In the genomic region with DNA sequence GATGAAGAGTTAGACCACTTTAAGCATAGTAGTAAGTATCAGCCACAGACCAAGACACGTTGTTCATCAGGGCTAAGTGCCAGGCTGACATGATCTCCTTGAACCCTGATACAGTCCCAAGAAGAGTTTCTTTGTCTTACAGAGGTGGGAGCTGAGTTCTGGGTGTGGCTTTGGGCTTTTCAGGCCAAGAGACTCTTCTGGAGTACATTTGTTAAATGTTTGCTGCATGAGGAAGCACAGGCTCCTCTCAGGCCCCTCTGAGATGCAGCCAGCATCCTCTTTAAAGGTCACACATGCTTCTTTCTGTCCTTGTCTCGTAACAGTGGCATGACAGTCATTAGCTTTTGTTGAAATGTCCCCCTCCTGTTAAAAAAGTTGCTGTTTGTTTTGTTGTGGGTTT, we compare ENCODE assay signal across 24 mouse cellular contexts. TPM values are rescaled to one million over a fixed set of nuclear protein-coding genes. Genes with fewer than 3 reads are reported as not detected.
DNase-seq lines count a peak whose midpoint lies in the region; ATAC-seq and TF ChIP-seq lines count a peak whose summit lies in the region.
"Had no signal": no experiment of that assay in that cellular context is flagged by ENCODE, and none has a peak within 500 bp of the region (broad histone marks: within the 10 kb centered on the region; RNA-seq: fewer than 3 reads in every experiment).

No protein-coding gene starts in this region.

- H3K9ac ChIP-seq in heart, adult 2 months (ENCODE audit: low read depth, low read length) = no peak overlapping the region
- H3K9ac ChIP-seq: embryonic facial prominence, embryonic 12.5 days; forebrain, embryonic 12.5 days; forebrain, postnatal 0 days; heart, embryonic 15.5 days; hindbrain, embryonic 12.5 days had no signal

- peaks cover 2% of the 10 kb centered on the region; the same call in 1 of the 2 replicates for H3K36me3 ChIP-seq in heart, adult 2 months (ENCODE audit: control insufficient read depth, insufficient read depth, low read length)
- H3K36me3 ChIP-seq: embryonic facial prominence, embryonic 12.5 days; forebrain, embryonic 12.5 days; heart, embryonic 10.5 days; heart, embryonic 15.5 days; hindbrain, embryonic 12.5 days had no signal

- H3K27ac ChIP-seq in heart, adult 2 months = peak overlapping the region; percentile 31
- H3K27ac ChIP-seq: embryonic facial prominence, embryonic 12.5 days; forebrain, embryonic 12.5 days; heart, embryonic 10.5 days; heart, embryonic 15.5 days; hindbrain, embryonic 12.5 days had no signal

- peak; percentile 66; the same call in 1 of the 2 replicates for ATAC-seq in monocyte, adult 5-6 weeks (replicated peaks; ENCODE audit: insufficient number of reproducible peaks, low FRiP score, low TSS enrichment, poor library complexity, severe bottlenecking)
- ATAC-seq: forebrain, postnatal 0 days; hindbrain, embryonic 16.5 days; inflammation-experienced regulatory T-cells, adult 6 months; intestine, postnatal 0 days; Patski had no signal

- 38% methylated on average over 2 of the region's 2 CpGs for WGBS in heart, adult 2 months

- intact Hi-C loops in heart, adult 2 months (cut with DNase I) = no loop called here
- intact Hi-C loops in heart, postnatal 10 days (cut with DNase I) = loop anchor here (5.0 kb wide), 1 partner anchor 72 kb away; no protein-coding TSS in a partner anchor
- intact Hi-C loops in left cerebral cortex, postnatal 14 days (cut with DNase I) = loop anchor here (5.0 kb wide), 1 partner anchor 72 kb away; no protein-coding TSS in a partner anchor
- intact Hi-C loops in left cerebral cortex, postnatal 36 days (cut with DNase I) = no loop called here

- H3K27me3 ChIP-seq in heart, adult 2 months (ENCODE audit: control insufficient read depth, insufficient read depth, low read length) = no peaks in the 10 kb centered on the region
- H3K27me3 ChIP-seq: forebrain, embryonic 12.5 days; heart, embryonic 15.5 days; hindbrain, embryonic 12.5 days; Patski had no signal

- no peak for TF ChIP-seq EP300 in heart, adult 2 months (IDR thresholded peaks at IDR 0.05; ENCODE audit: insufficient read depth, low read depth, low read length)

- H3K4me1 ChIP-seq in heart, adult 2 months (ENCODE audit: control insufficient read depth, insufficient read depth, low read length) = peaks cover 9% of the 10 kb centered on the region

- no peaks in the 10 kb centered on the region for H3K79me2 ChIP-seq in heart, adult 2 months (replicated peaks; ENCODE audit: control insufficient read depth, insufficient read depth, low read length)

- no peak for DNase-seq in heart, adult 2 months
- no peak for DNase-seq in heart, postnatal 10 days
- DNase-seq in 3T3-L1 (ENCODE audit: low read depth, low spot score) = peak; percentile 48
- peak; percentile 62 for DNase-seq in R1 (ENCODE audit: low read depth, low spot score)
- DNase-seq in left cerebral cortex, postnatal 14 days (ENCODE audit: low spot score in 2 of 2) = no peak
- DNase-seq in left cerebral cortex, postnatal 36 days (ENCODE audit: low spot score in 2 of 2) = no peak
- DNase-seq: adrenal gland, adult 8-10 months; adrenal gland, postnatal 36 days; cerebellum, adult 11 months; cerebellum, adult 9-10 months; cerebellum, postnatal 25 days; forebrain, postnatal 0 days; gastrocnemius, postnatal 25 days; heart, postnatal 4 days had no signal

- TF ChIP-seq CTCF in heart, adult 2 months (IDR thresholded peaks at IDR 0.05) = no peak

- H3K4me3 ChIP-seq in heart, adult 2 months = no peak overlapping the region
- H3K4me3 ChIP-seq: embryonic facial prominence, embryonic 12.5 days; forebrain, embryonic 12.5 days; heart, embryonic 10.5 days; heart, embryonic 15.5 days; hindbrain, embryonic 12.5 days had no signal

- no peak for TF ChIP-seq POLR2A in heart, adult 2 months (IDR thresholded peaks at IDR 0.05; ENCODE audit: insufficient read depth, low read depth, low read length)

RNA-seq across cellular contexts. Expression of a gene that starts 38.6 kb away (rescaled TPM):
- total RNA-seq in heart, adult 2 months (2021) = 10 to 100 TPM; 64.7 to 89.1 TPM
- polyA plus RNA-seq in heart, adult 2 months (2012; rRNA removed) = 31.9 and 43.5 TPM in 2 replicates
- 100 to 1,000 TPM in 1 of 2 experiments, 10 to 100 TPM in 1; 66.4 to 121 TPM for total RNA-seq in heart, postnatal 10 days (2021)
- 323 to 475 TPM (median 431 TPM) in 3 replicates for total RNA-seq in monocyte, adult 5-6 weeks (2017)
- total RNA-seq in left cerebral cortex, postnatal 14 days (2021) = 10 to 100 TPM; 73.2 to 94.7 TPM
- 100 to 1,000 TPM in 1 of 2 experiments, 10 to 100 TPM in 1; 71.3 to 111 TPM for total RNA-seq in left cerebral cortex, postnatal 36 days (2021)

Comparison
In these comparisons a context has a peak if more than half of its experiments do, and no peak if none do; other contexts are left out.
1. intact Hi-C loops: an anchor here in heart, postnatal 10 days (5.0 kb wide) and left cerebral cortex, postnatal 14 days (5.0 kb wide); none called in heart, adult 2 months and left cerebral cortex, postnatal 36 days.
2. DNase-seq: peak in 3T3-L1 (single experiment) and R1 (single experiment); none in heart, adult 2 months (0 of 2), heart, postnatal 10 days (0 of 2), left cerebral cortex, postnatal 14 days (0 of 2) and left cerebral cortex, postnatal 36 days (0 of 2).